Mouse (Mus musculus) CH12.LX (cell line): ENCODE data around the gene Gm45799. TPM values are rescaled to one million over a fixed set of nuclear protein-coding genes. Genes with fewer than 3 reads are reported as not detected.

Experiments used
- DNase-seq: peaks from one replicate; pipeline ENCODE4 v3.0.0-alpha.2; 2013; ENCODE audit errors: extremely low read depth
- H3K27ac ChIP-seq: 2 replicates; pipeline ENCODE4 v1.5.1; 2012; ENCODE audit warnings: low read depth, mild to moderate bottlenecking, control low read depth, moderate library complexity; ENCODE audit not compliant: insufficient read depth
- H3K27me3 ChIP-seq: replicated peaks from 2 replicates; pipeline ENCODE3; 2012; ENCODE audit warnings: inconsistent platforms
- H3K36me3 ChIP-seq, 2 experiments: replicated peaks in 1 of 2; 2 replicates each; pipeline versions ENCODE3 to v1.6.1; 2012; ENCODE audit warnings: inconsistent platforms in 1 of 2, low read length in 1 of 2, mild to moderate bottlenecking in 1 of 2, mixed read lengths in 1 of 2, moderate library complexity in 1 of 2; ENCODE audit not compliant: control insufficient read depth in 1 of 2, insufficient read depth in 1 of 2
- H3K4me1 ChIP-seq, 2 experiments: 2 replicates each; pipeline ENCODE4 v1.6.1; 2012; ENCODE audit warnings: inconsistent platforms in 1 of 2, moderate library complexity in 1 of 2; ENCODE audit not compliant: insufficient read depth in 2 of 2, control insufficient read depth in 1 of 2
- H3K4me2 ChIP-seq: 2 replicates; pipeline ENCODE4 v1.6.1; 2012; ENCODE audit warnings: low read depth, mild to moderate bottlenecking, control low read depth; ENCODE audit not compliant: poor library complexity, insufficient read depth, severe bottlenecking
- H3K4me3 ChIP-seq, 3 experiments: fragments of 150-350 bp in 1 of 3; sonication (generic) in 1 of 3; replicated peaks in 1 of 3; 2 replicates each; pipeline versions ENCODE3 to v1.5.1; 2011 to 2012; ENCODE audit warnings: low read depth in 2 of 3, low read length in 2 of 3, mild to moderate bottlenecking in 2 of 3, moderate library complexity in 2 of 3, control low read depth in 1 of 3, improper control_type of control experiment in 1 of 3, inconsistent platforms in 1 of 3, mixed read lengths in 1 of 3; ENCODE audit not compliant: poor library complexity in 1 of 3
- H3K79me2 ChIP-seq: replicated peaks from 2 replicates; pipeline ENCODE4 v1.6.1; 2012; ENCODE audit warnings: mild to moderate bottlenecking, moderate library complexity; ENCODE audit not compliant: control insufficient read depth, poor library complexity, insufficient read depth, severe bottlenecking; ENCODE audit errors: extremely low read depth
- H3K9ac ChIP-seq: 2 replicates; pipeline ENCODE4 v1.6.1; 2012; ENCODE audit warnings: low read depth, mild to moderate bottlenecking, control low read depth, moderate library complexity; ENCODE audit not compliant: insufficient read depth
- H3K9me3 ChIP-seq: replicated peaks from 2 replicates; pipeline ENCODE3; 2012; ENCODE audit warnings: low read length, inconsistent platforms, mixed read lengths
- CHD2 ChIP-seq: IDR thresholded peaks from 2 replicates; pipeline ENCODE4 v1.6.1; 2011; ENCODE audit warnings: low read length, improper control_type of control experiment
- CTCF ChIP-seq, 2 experiments: IDR thresholded peaks in 1 of 2; conservative IDR thresholded peaks in 1 of 2; 2 replicates each; pipeline ENCODE4 v1.5.1; 2011 to 2012; ENCODE audit warnings: low read depth in 2 of 2, low read length in 2 of 2, improper control_type of control experiment in 1 of 2, inconsistent platforms in 1 of 2, mild to moderate bottlenecking in 1 of 2, moderate library complexity in 1 of 2
- E2F4 ChIP-seq: IDR thresholded peaks from 2 replicates; pipeline ENCODE4 v1.6.1; 2011; ENCODE audit warnings: low read depth, low read length, improper control_type of control experiment; ENCODE audit not compliant: insufficient replicate concordance
- ELF1 ChIP-seq: IDR thresholded peaks from 2 replicates; pipeline ENCODE4 v1.6.1; 2014; ENCODE audit warnings: low read depth, mild to moderate bottlenecking, inconsistent platforms, low read length, improper control_type of control experiment
- JUND ChIP-seq: conservative IDR thresholded peaks from 2 replicates; pipeline ENCODE4 v1.6.1; 2011; ENCODE audit warnings: low read depth, low read length, improper control_type of control experiment
- MAFK ChIP-seq: IDR thresholded peaks from 2 replicates; pipeline ENCODE4 v1.6.1; 2011; ENCODE audit warnings: low read length, improper control_type of control experiment; ENCODE audit not compliant: insufficient replicate concordance
- MEF2A ChIP-seq: IDR thresholded peaks from 2 replicates; pipeline ENCODE4 v1.6.1; 2014; ENCODE audit warnings: low read depth, mild to moderate bottlenecking, inconsistent platforms, low read length, improper control_type of control experiment, borderline replicate concordance
- NELFE ChIP-seq: IDR thresholded peaks from 2 replicates; pipeline ENCODE4 v1.6.1; 2011; ENCODE audit warnings: low read depth, low read length, improper control_type of control experiment
- PAX5 ChIP-seq: IDR thresholded peaks from 2 replicates; pipeline ENCODE4 v1.6.1; 2012; ENCODE audit warnings: low read length, inconsistent platforms, mixed read lengths
- POLR2A ChIP-seq: IDR thresholded peaks from 2 replicates; pipeline ENCODE4 v1.6.1; 2011; ENCODE audit warnings: low read depth, mild to moderate bottlenecking, improper control_type of control experiment, low read length
- POLR2AphosphoS2 ChIP-seq: IDR thresholded peaks from 2 replicates; pipeline ENCODE4 v1.6.1; 2011; ENCODE audit warnings: low read depth, low read length, improper control_type of control experiment
- RCOR1 ChIP-seq: conservative IDR thresholded peaks from 2 replicates; pipeline ENCODE4 v1.6.1; 2012; ENCODE audit warnings: low read depth, mild to moderate bottlenecking, inconsistent platforms, low read length, improper control_type of control experiment
- SMC3 ChIP-seq: IDR thresholded peaks from 2 replicates; pipeline ENCODE4 v1.6.1; 2011; ENCODE audit warnings: low read depth, low read length, improper control_type of control experiment
- TCF12 ChIP-seq: IDR thresholded peaks from 2 replicates; pipeline ENCODE4 v1.6.1; 2014; ENCODE audit warnings: low read depth, mild to moderate bottlenecking, inconsistent platforms, low read length, improper control_type of control experiment
- UBTF ChIP-seq: IDR thresholded peaks from 2 replicates; pipeline ENCODE4 v1.6.1; 2012; ENCODE audit warnings: low read depth, mild to moderate bottlenecking, inconsistent platforms, low read length, improper control_type of control experiment, moderate library complexity
- USF1 ChIP-seq: IDR thresholded peaks from 2 replicates; pipeline ENCODE4 v1.6.1; 2014; ENCODE audit warnings: low read depth, mild to moderate bottlenecking, inconsistent platforms, low read length, improper control_type of control experiment
- ZKSCAN1 ChIP-seq: IDR thresholded peaks from 2 replicates; pipeline ENCODE4 v1.6.1; 2012; ENCODE audit warnings: low read depth, inconsistent platforms, low read length, improper control_type of control experiment, borderline replicate concordance
- ZNF384 ChIP-seq: IDR thresholded peaks from 2 replicates; pipeline ENCODE4 v1.6.1; 2012; ENCODE audit warnings: low read depth, low read length, improper control_type of control experiment, inconsistent platforms
- dilution Hi-C: fragments of 300-500 bp; cut with MboI; formaldehyde crosslinking; loops from 2 replicates; pipeline ENCODE4 v1.14.3; 2020; ENCODE audit warnings: low sequenced_read_pairs; ENCODE audit not compliant: extremely low pct_unique_long_range_greater_than_20kb, extremely low pct_ligation_motif_present
- in situ Hi-C: fragments of 300-500 bp; cut with MboI; formaldehyde crosslinking; loops from 3 replicates; pipeline ENCODE4 v1.14.3; 2019; ENCODE audit warnings: low sequenced_read_pairs, low pct_ligation_motif_present, low pct_unique_long_range_greater_than_20kb, mixed read lengths
- polyA plus RNA-seq: library from polyadenylated mRNA; unstranded; fragments of >175 nt; gene quantifications from 2 replicates; pipeline ENCODE4 v1.2.1, GENCODE M21; 2012; ENCODE audit warnings: low read depth; ENCODE audit not compliant: insufficient read length
- total RNA-seq, 2 experiments: library from RNA; depleted of rRNA; stranded (reverse); fragments of 300-350 nt in 1 of 2; fragments of >200 nt in 1 of 2; gene quantifications; 2 replicates each; pipeline ENCODE4 v1.2.3; 2012 to 2014

Gm45799 gene
- total and polyA plus RNA-seq, 3 experiments, result 51.6 to 54.4 (median 54.0) TPM

- in situ Hi-C loops, result no loop called here
Measured at GRCm38 (mm10) chr7:105621053-105621452, 19.3 kb upstream of the Gm45799 start.

GRCm38 (mm10) chr7:105621646-105622292 is 18.6 kb upstream of the Gm45799 start:
- dilution Hi-C loops, result no loop called here
- H3K9ac ChIP-seq, result no peak overlapping the region
- H3K9me3 ChIP-seq, result no peaks in the 10 kb centered on the region
- H3K36me3 ChIP-seq, result peaks cover 10 to 53% of the 10 kb centered on the region in 2 experiments
- peaks cover 0 to 2% of the 10 kb centered on the region in 2 experiments; a peak in 2 of 4 replicates for H3K4me1 ChIP-seq
- no peak overlapping the region for H3K27ac ChIP-seq
- TF ChIP-seq ZNF384, result no peak
- no peak for TF ChIP-seq PAX5
- no peak for TF ChIP-seq ZKSCAN1
- TF ChIP-seq MAFK, result no peak
- no peak for TF ChIP-seq POLR2AphosphoS2
- TF ChIP-seq USF1, result no peak
- no peak for TF ChIP-seq JUND
- no peak for TF ChIP-seq NELFE
- no peak for TF ChIP-seq UBTF
- no peak for TF ChIP-seq CTCF (conservative IDR thresholded peaks at IDR 0.05 in 1 of 2, IDR thresholded peaks at IDR 0.05 in 1 of 2; ENCODE audit: low read depth in 2 of 2, low read length in 2 of 2)
- no peak for TF ChIP-seq SMC3
- TF ChIP-seq E2F4, result no peak
- TF ChIP-seq TCF12, result no peak
- no peak for TF ChIP-seq CHD2
- no peak for TF ChIP-seq MEF2A
- TF ChIP-seq POLR2A, result no peak
- TF ChIP-seq, all 38 proteins: peak for 0
- H3K4me3 ChIP-seq, result no peak overlapping the region
- H3K27me3 ChIP-seq, result no peaks in the 10 kb centered on the region
- no peak for DNase-seq
- in situ Hi-C loops, result no loop called here
- H3K79me2 ChIP-seq, result no peaks in the 10 kb centered on the region
- H3K4me2 ChIP-seq, result no peak overlapping the region

More at GRCm38 (mm10) chr7:105621053-105621452, 19.3 kb upstream of the Gm45799 start:
- no peaks in the 10 kb centered on the region for H3K79me2 ChIP-seq
- no peaks in the 10 kb centered on the region for H3K9me3 ChIP-seq
- dilution Hi-C loops, result no loop called here
- TF ChIP-seq RCOR1 (no peak), MEF2A (no peak), SMC3 (no peak), ELF1 (no peak)
- H3K4me1 ChIP-seq, result no peaks in the 10 kb centered on the region
- DNase-seq, result no peak
- H3K9ac ChIP-seq, result no peak overlapping the region
- no peak overlapping the region for H3K27ac ChIP-seq
- H3K4me2 ChIP-seq, result no peak overlapping the region
- H3K4me3 ChIP-seq, result no peak overlapping the region
- H3K27me3 ChIP-seq, result no peaks in the 10 kb centered on the region
- peaks cover 10 to 56% of the 10 kb centered on the region in 2 experiments for H3K36me3 ChIP-seq
